Mouse (Mus musculus): ENCODE measurements around the gene Tmem132b.
A peak's percentile ranks its signal among the peaks of the same experiment; 100 is the strongest.

DNA sequence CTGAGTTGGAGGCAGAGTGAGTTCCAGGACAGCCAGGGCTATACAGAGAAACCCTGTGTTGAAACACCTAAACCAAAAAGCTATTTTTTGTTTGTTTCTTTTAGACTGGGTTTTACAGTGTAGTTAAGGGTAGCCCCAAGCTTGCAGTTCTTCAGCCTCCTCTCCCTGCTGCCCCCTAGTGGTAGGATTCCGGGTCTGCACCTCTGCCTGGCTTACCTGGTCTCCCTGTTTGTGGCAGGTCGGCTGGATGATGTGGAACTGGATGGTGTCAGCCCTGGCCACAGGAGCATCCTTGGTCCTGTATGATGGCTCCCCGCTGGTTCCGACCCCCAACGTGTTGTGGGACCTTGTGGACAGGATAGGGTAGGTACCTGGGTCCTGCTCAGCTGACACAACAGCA is 22.0 kb upstream of the Tmem132b start:
- peak; percentile 90 for TF ChIP-seq CTCF (IDR thresholded peaks at IDR 0.05)
- TF ChIP-seq EP300 (IDR thresholded peaks at IDR 0.05): no peak

All from lung, postnatal 0 days (tissue).